Mouse (Mus musculus) CH12.LX (cell line): ENCODE measurements around the gene Ap2a1. TPM values are rescaled to one million over a fixed set of nuclear protein-coding genes. Genes with fewer than 3 reads are reported as not detected.

Experiments used
- DNase-seq: peaks from one replicate; pipeline ENCODE4 v3.0.0-alpha.2; 2013; ENCODE audit errors: extremely low read depth
- H3K27ac ChIP-seq: 2 replicates; pipeline ENCODE4 v1.5.1; 2012; ENCODE audit warnings: low read depth, mild to moderate bottlenecking, control low read depth, moderate library complexity; ENCODE audit not compliant: insufficient read depth
- H3K27me3 ChIP-seq: replicated peaks from 2 replicates; pipeline ENCODE3; 2012; ENCODE audit warnings: inconsistent platforms
- H3K36me3 ChIP-seq, 2 experiments: replicated peaks in 1 of 2; 2 replicates each; pipeline versions ENCODE3 to v1.6.1; 2012; ENCODE audit warnings: inconsistent platforms in 1 of 2, low read length in 1 of 2, mild to moderate bottlenecking in 1 of 2, mixed read lengths in 1 of 2, moderate library complexity in 1 of 2; ENCODE audit not compliant: control insufficient read depth in 1 of 2, insufficient read depth in 1 of 2
- H3K4me1 ChIP-seq, 2 experiments: 2 replicates each; pipeline ENCODE4 v1.6.1; 2012; ENCODE audit warnings: inconsistent platforms in 1 of 2, moderate library complexity in 1 of 2; ENCODE audit not compliant: insufficient read depth in 2 of 2, control insufficient read depth in 1 of 2
- H3K4me2 ChIP-seq: 2 replicates; pipeline ENCODE4 v1.6.1; 2012; ENCODE audit warnings: low read depth, mild to moderate bottlenecking, control low read depth; ENCODE audit not compliant: poor library complexity, insufficient read depth, severe bottlenecking
- H3K4me3 ChIP-seq, 3 experiments: fragments of 150-350 bp in 1 of 3; sonication (generic) in 1 of 3; replicated peaks in 1 of 3; 2 replicates each; pipeline versions ENCODE3 to v1.5.1; 2011 to 2012; ENCODE audit warnings: low read depth in 2 of 3, low read length in 2 of 3, mild to moderate bottlenecking in 2 of 3, moderate library complexity in 2 of 3, control low read depth in 1 of 3, improper control_type of control experiment in 1 of 3, inconsistent platforms in 1 of 3, mixed read lengths in 1 of 3; ENCODE audit not compliant: poor library complexity in 1 of 3
- H3K79me2 ChIP-seq: replicated peaks from 2 replicates; pipeline ENCODE4 v1.6.1; 2012; ENCODE audit warnings: mild to moderate bottlenecking, moderate library complexity; ENCODE audit not compliant: control insufficient read depth, poor library complexity, insufficient read depth, severe bottlenecking; ENCODE audit errors: extremely low read depth
- H3K9ac ChIP-seq: 2 replicates; pipeline ENCODE4 v1.6.1; 2012; ENCODE audit warnings: low read depth, mild to moderate bottlenecking, control low read depth, moderate library complexity; ENCODE audit not compliant: insufficient read depth
- H3K9me3 ChIP-seq: replicated peaks from 2 replicates; pipeline ENCODE3; 2012; ENCODE audit warnings: low read length, inconsistent platforms, mixed read lengths
- BHLHE40 ChIP-seq: IDR thresholded peaks from 2 replicates; pipeline ENCODE4 v1.6.1; 2011; ENCODE audit warnings: mild to moderate bottlenecking, low read depth, low read length, improper control_type of control experiment
- CHD2 ChIP-seq: IDR thresholded peaks from 2 replicates; pipeline ENCODE4 v1.6.1; 2011; ENCODE audit warnings: low read length, improper control_type of control experiment
- CTCF ChIP-seq, 2 experiments: IDR thresholded peaks in 1 of 2; conservative IDR thresholded peaks in 1 of 2; 2 replicates each; pipeline ENCODE4 v1.5.1; 2011 to 2012; ENCODE audit warnings: low read depth in 2 of 2, low read length in 2 of 2, improper control_type of control experiment in 1 of 2, inconsistent platforms in 1 of 2, mild to moderate bottlenecking in 1 of 2, moderate library complexity in 1 of 2
- ELF1 ChIP-seq: IDR thresholded peaks from 2 replicates; pipeline ENCODE4 v1.6.1; 2014; ENCODE audit warnings: low read depth, mild to moderate bottlenecking, inconsistent platforms, low read length, improper control_type of control experiment
- ETS1 ChIP-seq: conservative IDR thresholded peaks from 2 replicates; pipeline ENCODE4 v1.6.1; 2012; ENCODE audit warnings: low read depth, mild to moderate bottlenecking, inconsistent platforms, low read length, improper control_type of control experiment, moderate library complexity
- GABPA ChIP-seq: IDR thresholded peaks from 2 replicates; pipeline ENCODE4 v1.6.1; 2012; ENCODE audit warnings: low read depth, low read length, improper control_type of control experiment, inconsistent platforms; ENCODE audit not compliant: insufficient replicate concordance
- HCFC1 ChIP-seq: IDR thresholded peaks from 2 replicates; pipeline ENCODE4 v1.6.1; 2012; ENCODE audit warnings: low read depth, mild to moderate bottlenecking, inconsistent platforms, low read length, improper control_type of control experiment
- IRF4 ChIP-seq: IDR thresholded peaks from 2 replicates; pipeline ENCODE4 v1.6.1; 2014; ENCODE audit warnings: low read depth, mild to moderate bottlenecking, inconsistent platforms, low read length, improper control_type of control experiment
- JUN ChIP-seq: IDR thresholded peaks from 2 replicates; pipeline ENCODE4 v1.6.1; 2011; ENCODE audit warnings: low read depth, mild to moderate bottlenecking, low read length, improper control_type of control experiment, moderate library complexity; ENCODE audit not compliant: insufficient read depth
- JUND ChIP-seq: conservative IDR thresholded peaks from 2 replicates; pipeline ENCODE4 v1.6.1; 2011; ENCODE audit warnings: low read depth, low read length, improper control_type of control experiment
- KAT2A ChIP-seq: IDR thresholded peaks from 2 replicates; pipeline ENCODE4 v1.6.1; 2012; ENCODE audit warnings: low read length, improper control_type of control experiment, inconsistent platforms; ENCODE audit not compliant: insufficient replicate concordance
- MAFK ChIP-seq: IDR thresholded peaks from 2 replicates; pipeline ENCODE4 v1.6.1; 2011; ENCODE audit warnings: low read length, improper control_type of control experiment; ENCODE audit not compliant: insufficient replicate concordance
- MEF2A ChIP-seq: IDR thresholded peaks from 2 replicates; pipeline ENCODE4 v1.6.1; 2014; ENCODE audit warnings: low read depth, mild to moderate bottlenecking, inconsistent platforms, low read length, improper control_type of control experiment, borderline replicate concordance
- MXI1 ChIP-seq: IDR thresholded peaks from 2 replicates; pipeline ENCODE4 v1.6.1; 2011; ENCODE audit warnings: mild to moderate bottlenecking, low read depth, low read length, improper control_type of control experiment
- MYC ChIP-seq: IDR thresholded peaks from 2 replicates; pipeline ENCODE4 v1.6.1; 2011; ENCODE audit warnings: low read depth, mild to moderate bottlenecking, improper control_type of control experiment, low read length
- NELFE ChIP-seq: IDR thresholded peaks from 2 replicates; pipeline ENCODE4 v1.6.1; 2011; ENCODE audit warnings: low read depth, low read length, improper control_type of control experiment
- NRF1 ChIP-seq: IDR thresholded peaks from 2 replicates; pipeline ENCODE4 v1.6.1; 2014; ENCODE audit warnings: low read depth, mild to moderate bottlenecking, inconsistent platforms, low read length, improper control_type of control experiment, moderate library complexity
- RAD21 ChIP-seq: IDR thresholded peaks from 2 replicates; pipeline ENCODE4 v1.6.1; 2011; ENCODE audit warnings: low read depth, mild to moderate bottlenecking, low read length, improper control_type of control experiment, moderate library complexity
- RCOR1 ChIP-seq: conservative IDR thresholded peaks from 2 replicates; pipeline ENCODE4 v1.6.1; 2012; ENCODE audit warnings: low read depth, mild to moderate bottlenecking, inconsistent platforms, low read length, improper control_type of control experiment
- SMC3 ChIP-seq: IDR thresholded peaks from 2 replicates; pipeline ENCODE4 v1.6.1; 2011; ENCODE audit warnings: low read depth, low read length, improper control_type of control experiment
- TBP ChIP-seq: conservative IDR thresholded peaks from 2 replicates; pipeline ENCODE4 v1.6.1; 2011; ENCODE audit warnings: low read depth, low read length, improper control_type of control experiment
- TCF12 ChIP-seq: IDR thresholded peaks from 2 replicates; pipeline ENCODE4 v1.6.1; 2014; ENCODE audit warnings: low read depth, mild to moderate bottlenecking, inconsistent platforms, low read length, improper control_type of control experiment
- UBTF ChIP-seq: IDR thresholded peaks from 2 replicates; pipeline ENCODE4 v1.6.1; 2012; ENCODE audit warnings: low read depth, mild to moderate bottlenecking, inconsistent platforms, low read length, improper control_type of control experiment, moderate library complexity
- USF1 ChIP-seq: IDR thresholded peaks from 2 replicates; pipeline ENCODE4 v1.6.1; 2014; ENCODE audit warnings: low read depth, mild to moderate bottlenecking, inconsistent platforms, low read length, improper control_type of control experiment
- USF2 ChIP-seq: conservative IDR thresholded peaks from 2 replicates; pipeline ENCODE4 v1.6.1; 2011; ENCODE audit warnings: low read depth, low read length, improper control_type of control experiment
- ZC3H11A ChIP-seq: IDR thresholded peaks from 2 replicates; pipeline ENCODE4 v1.6.1; 2012; ENCODE audit warnings: low read depth, mild to moderate bottlenecking, inconsistent platforms, low read length, improper control_type of control experiment
- ZMIZ1 ChIP-seq: IDR thresholded peaks from 2 replicates; pipeline ENCODE4 v1.6.1; 2012; ENCODE audit warnings: low read depth, mild to moderate bottlenecking, inconsistent platforms, low read length, improper control_type of control experiment
- ZNF384 ChIP-seq: IDR thresholded peaks from 2 replicates; pipeline ENCODE4 v1.6.1; 2012; ENCODE audit warnings: low read depth, low read length, improper control_type of control experiment, inconsistent platforms
- dilution Hi-C: fragments of 300-500 bp; cut with MboI; formaldehyde crosslinking; loops from 2 replicates; pipeline ENCODE4 v1.14.3; 2020; ENCODE audit warnings: low sequenced_read_pairs; ENCODE audit not compliant: extremely low pct_unique_long_range_greater_than_20kb, extremely low pct_ligation_motif_present
- in situ Hi-C: fragments of 300-500 bp; cut with MboI; formaldehyde crosslinking; loops from 3 replicates; pipeline ENCODE4 v1.14.3; 2019; ENCODE audit warnings: low sequenced_read_pairs, low pct_ligation_motif_present, low pct_unique_long_range_greater_than_20kb, mixed read lengths
- polyA plus RNA-seq: library from polyadenylated mRNA; unstranded; fragments of >175 nt; gene quantifications from 2 replicates; pipeline ENCODE4 v1.2.1, GENCODE M21; 2012; ENCODE audit warnings: low read depth; ENCODE audit not compliant: insufficient read length
- total RNA-seq, 2 experiments: library from RNA; depleted of rRNA; stranded (reverse); fragments of 300-350 nt in 1 of 2; fragments of >200 nt in 1 of 2; gene quantifications; 2 replicates each; pipeline ENCODE4 v1.2.3; 2012 to 2014

The Ap2a1 gene
- total and polyA plus RNA-seq, 3 experiments = 35.7 to 61.1 (median 56.3) TPM

DNA sequence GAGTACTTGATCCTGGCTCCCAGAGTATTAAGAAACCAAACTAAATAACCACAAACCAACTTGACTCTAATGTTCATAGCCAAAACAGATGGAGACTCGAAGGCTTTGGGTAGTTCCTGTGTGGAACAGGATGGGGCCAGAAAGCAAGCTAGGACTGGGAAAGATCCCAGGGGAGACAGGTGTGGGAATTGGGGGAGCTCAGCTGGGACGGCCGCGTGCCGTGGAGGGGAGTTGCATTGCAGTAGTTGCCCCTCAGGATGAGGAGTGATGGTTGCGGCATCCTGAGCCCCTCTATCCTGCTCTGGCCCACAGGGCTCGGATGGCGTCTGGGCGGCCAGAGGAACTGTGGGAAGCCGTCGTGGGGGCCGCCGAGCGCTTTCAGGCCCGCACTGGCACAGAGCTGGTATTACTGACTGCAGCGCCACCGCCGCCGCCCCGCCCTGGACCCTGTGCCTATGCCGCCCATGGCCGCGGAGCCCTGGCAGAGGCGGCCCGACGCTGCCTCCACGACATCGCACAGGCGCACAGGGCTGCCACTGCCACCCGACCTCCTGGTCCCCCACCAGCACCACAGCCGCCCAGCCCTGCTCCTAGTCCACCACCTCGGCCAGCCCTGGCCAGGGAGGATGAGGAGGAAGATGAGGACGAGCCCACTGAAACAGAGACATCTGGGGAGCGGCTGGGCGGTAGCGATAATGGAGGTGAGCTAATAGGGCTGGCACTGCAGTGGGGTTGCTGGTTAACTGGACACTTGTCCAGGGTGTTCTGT, 76.9 kb downstream of the Ap2a1 start:
- Histone ChIP-seq H3K4me2 (no peak overlapping the region), H3K36me3 (peaks cover 8 to 27% of the 10 kb centered on the region in 2 experiments), H3K9ac (no peak overlapping the region), H3K79me2 (peaks cover 28% of the 10 kb centered on the region), H3K4me3 (no peak overlapping the region), H3K4me1 (peaks cover 18 to 51% of the 10 kb centered on the region in 2 experiments), H3K9me3 (no peaks in the 10 kb centered on the region), H3K27ac (no peak overlapping the region), H3K27me3 (no peaks in the 10 kb centered on the region)
- dilution Hi-C loops (no loop called here), in situ Hi-C loops (loop anchor here (10.0 kb wide), 1 partner anchor 102 kb away; no protein-coding TSS in a partner anchor)
- TF ChIP-seq BHLHE40 (no peak), CHD2 (no peak), ETS1 (no peak), TCF12 (no peak), HCFC1 (no peak), MXI1 (no peak), UBTF (no peak), IRF4 (no peak), JUN (no peak), RCOR1 (no peak), CTCF (conservative IDR thresholded peaks at IDR 0.05 in 1 of 2, IDR thresholded peaks at IDR 0.05 in 1 of 2; ENCODE audit: low read depth in 2 of 2, low read length in 2 of 2) (no peak), NELFE (no peak), KAT2A (no peak), MEF2A (no peak), ELF1 (no peak), RAD21 (no peak), MYC (no peak), SMC3 (no peak), ZNF384 (no peak)
- no peak for DNase-seq

DNA sequence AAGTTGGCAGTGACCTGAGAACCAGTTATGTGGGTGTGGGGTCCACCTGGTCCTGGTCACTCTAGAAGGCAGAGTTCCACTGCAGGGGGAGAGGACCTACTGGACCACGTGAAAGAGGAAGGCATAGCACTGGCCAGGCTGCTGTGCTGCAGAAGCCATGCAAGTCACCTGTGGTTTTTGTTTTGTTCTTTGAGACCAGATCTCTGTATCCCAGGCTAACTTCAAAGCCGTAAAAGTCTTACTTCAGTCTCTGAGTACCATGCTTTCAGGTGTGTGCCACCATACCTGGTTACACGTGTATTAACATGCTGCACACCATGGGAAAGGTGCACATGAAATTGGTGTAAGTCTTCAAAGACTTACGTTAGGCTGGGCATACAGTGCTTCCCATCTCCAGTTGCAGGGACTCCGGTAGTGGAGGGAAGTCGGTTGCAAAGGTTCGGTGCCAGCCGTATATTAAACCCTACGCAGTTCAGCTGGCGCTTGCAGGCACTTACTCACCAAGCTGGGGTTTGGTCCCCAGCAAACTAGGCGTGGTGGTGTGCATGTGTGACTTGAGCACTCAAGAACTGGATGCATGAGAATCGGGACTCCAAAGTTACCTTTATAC, 77.6 kb downstream of the Ap2a1 start:
- Histone ChIP-seq H3K9me3 (no peaks in the 10 kb centered on the region), H3K27me3 (no peaks in the 10 kb centered on the region), H3K4me3 (no peak overlapping the region), H3K9ac (no peak overlapping the region), H3K4me1 (peaks cover 18 to 56% of the 10 kb centered on the region in 2 experiments), H3K4me2 (no peak overlapping the region), H3K27ac (no peak overlapping the region), H3K79me2 (peaks cover 28% of the 10 kb centered on the region), H3K36me3 (peaks cover 11 to 31% of the 10 kb centered on the region in 2 experiments)
- dilution Hi-C loops (no loop called here), in situ Hi-C loops (loop anchor here (10.0 kb wide), 1 partner anchor 103 kb away; no protein-coding TSS in a partner anchor)
- TF ChIP-seq MYC (no peak), MEF2A (no peak), MAFK (no peak), NELFE (no peak), NRF1 (no peak), TBP (no peak), USF1 (no peak), ZMIZ1 (no peak), ETS1 (no peak), GABPA (no peak), USF2 (no peak), ZC3H11A (no peak), RAD21 (no peak), HCFC1 (no peak), IRF4 (no peak), JUND (no peak)
- DNase-seq = no peak
